Mouse (Mus musculus): ENCODE results near the gene Pygo2.
"Not testable (repeated sequence)": the region's sequence is repeated elsewhere in the genome, so short reads cannot be mapped to it uniquely, and the experiment has no call there.

The Pygo2 gene

GRCm38 (mm10) chr3:89421002-89421774, 8.8 kb upstream of the Pygo2 start:
- peak; percentile 74 for DNase-seq

- DNase-seq: no peak
Measured at GRCm38 (mm10) chr3:89421810-89422473, 8.1 kb upstream of the Pygo2 start.

- no peak for DNase-seq
Measured at GRCm38 (mm10) chr3:89422556-89423205, 7.3 kb upstream of the Pygo2 start.

GRCm38 (mm10) chr3:89424416-89425140, 5.4 kb upstream of the Pygo2 start:
- no peak for DNase-seq

- no peak for DNase-seq
Measured at GRCm38 (mm10) chr3:89425141-89425525, 4.9 kb upstream of the Pygo2 start.

GRCm38 (mm10) chr3:89425876-89426275, 4.1 kb upstream of the Pygo2 start:
- DNase-seq: no peak

GRCm38 (mm10) chr3:89429021-89429420, 993 bp upstream of the Pygo2 start:
- DNase-seq: not testable (repeated sequence)

GRCm38 (mm10) chr3:89432606-89433005, 2.6 kb downstream of the Pygo2 start:
- DNase-seq: no peak

- DNase-seq: no peak
Measured at GRCm38 (mm10) chr3:89434532-89434931, 4.5 kb downstream of the Pygo2 start.

- DNase-seq: no peak
Measured at GRCm38 (mm10) chr3:89435041-89435440, 5.0 kb downstream of the Pygo2 start.

- no peak for DNase-seq
Measured at GRCm38 (mm10) chr3:89436176-89437113, 6.4 kb downstream of the Pygo2 start, which contains the start of gene Pbxip1. Gene Pbxip1 (plus strand): TSS chr3:89436706.

GRCm38 (mm10) chr3:89437269-89437668, 7.3 kb downstream of the Pygo2 start:
- no peak for DNase-seq

- DNase-seq: no peak
Measured at GRCm38 (mm10) chr3:89440691-89441090, 10.7 kb downstream of the Pygo2 start.

GRCm38 (mm10) chr3:89448720-89449537, 18.9 kb downstream of the Pygo2 start:
- DNase-seq: no peak

- DNase-seq: peak; percentile 69
Measured at GRCm38 (mm10) chr3:89449541-89449940, 19.5 kb downstream of the Pygo2 start.

GRCm38 (mm10) chr3:89451916-89452315, 21.9 kb downstream of the Pygo2 start:
- DNase-seq: no peak

GRCm38 (mm10) chr3:89454401-89455177, 24.6 kb downstream of the Pygo2 start, which contains the start of gene Pmvk:
Gene Pmvk (plus strand): TSS chr3:89454541.
- no peak for DNase-seq

GRCm38 (mm10) chr3:89455786-89456285, 25.8 kb downstream of the Pygo2 start:
- DNase-seq: no peak

GRCm38 (mm10) chr3:89456726-89457665, 27.0 kb downstream of the Pygo2 start:
- peak; percentile 43 for DNase-seq
